Mouse (Mus musculus): ENCODE data around the gene Arpc5.
"Not testable (repeated sequence)": the region's sequence is repeated elsewhere in the genome, so short reads cannot be mapped to it uniquely, and the experiment has no call there.

The Arpc5 gene

GRCm38 (mm10) chr1:152766032-152766772 lies at the start of gene Arpc5, which contains the start of gene Rgl1:
Gene Arpc5, plus strand, starts transcription at chr1:152766542.
Gene Rgl1, minus strand, starts transcription at chr1:152766351.
- peak; percentile 98 for DNase-seq

- no peak for DNase-seq
These were observed 49.0 kb upstream of the Arpc5 start for GRCm38 (mm10) chr1:152717329-152717728.

GRCm38 (mm10) chr1:152718200-152718599 lies 48.1 kb upstream of the Arpc5 start:
- no peak for DNase-seq

- no peak for DNase-seq
These were observed 45.4 kb upstream of the Arpc5 start for GRCm38 (mm10) chr1:152720969-152721368.

- DNase-seq: no peak
These were observed 44.7 kb upstream of the Arpc5 start for GRCm38 (mm10) chr1:152721535-152722198.

- DNase-seq: no peak
These were observed 42.1 kb upstream of the Arpc5 start for GRCm38 (mm10) chr1:152724286-152724685.

- DNase-seq: no peak
These were observed 40.2 kb upstream of the Arpc5 start for GRCm38 (mm10) chr1:152726095-152726494.

GRCm38 (mm10) chr1:152727604-152728236 lies 38.6 kb upstream of the Arpc5 start:
- DNase-seq: no peak

GRCm38 (mm10) chr1:152738793-152739192 lies 27.5 kb upstream of the Arpc5 start:
- no peak for DNase-seq

- DNase-seq: no peak
These were observed 27.0 kb upstream of the Arpc5 start for GRCm38 (mm10) chr1:152739374-152739773.

GRCm38 (mm10) chr1:152743095-152743826 lies 23.1 kb upstream of the Arpc5 start:
- no peak for DNase-seq

- DNase-seq: peak; percentile 75
These were observed 19.9 kb upstream of the Arpc5 start for GRCm38 (mm10) chr1:152746426-152746825.

- DNase-seq: no peak
These were observed 17.1 kb upstream of the Arpc5 start for GRCm38 (mm10) chr1:152749276-152749675.

- DNase-seq: peak; percentile 43
These were observed 15.9 kb upstream of the Arpc5 start, which contains the start of gene Apobec4 for GRCm38 (mm10) chr1:152750312-152750965. Gene Apobec4, plus strand, starts transcription at chr1:152750551.

GRCm38 (mm10) chr1:152761791-152762190 lies 4.6 kb upstream of the Arpc5 start:
- DNase-seq: no peak

GRCm38 (mm10) chr1:152766804-152767748 lies 734 bp downstream of the Arpc5 start:
- no peak for DNase-seq

- DNase-seq: peak; percentile 70
These were observed 1.6 kb downstream of the Arpc5 start for GRCm38 (mm10) chr1:152767749-152768488.

GRCm38 (mm10) chr1:152771016-152771415 lies 4.7 kb downstream of the Arpc5 start:
- no peak for DNase-seq

- DNase-seq: not testable (repeated sequence)
These were observed 8.3 kb downstream of the Arpc5 start for GRCm38 (mm10) chr1:152774601-152775000.

- DNase-seq: peak; percentile 42
These were observed 12.9 kb downstream of the Arpc5 start for GRCm38 (mm10) chr1:152779071-152779737.

Data from right cerebral cortex, postnatal 25 days (tissue).